Mouse (Mus musculus) gastrocnemius, postnatal 25 days (tissue): ENCODE data around the gene Tmem178. TPM values are rescaled to one million over a fixed set of nuclear protein-coding genes. Genes with fewer than 3 reads are reported as not detected.
A peak's percentile ranks its signal among the peaks of the same experiment; 100 is the strongest.
"Not testable (repeated sequence)": the region's sequence is repeated elsewhere in the genome, so short reads cannot be mapped to it uniquely, and the experiment has no call there.

ENCODE experiments used
- DNase-seq: peaks from one replicate; pipeline ENCODE4 v3.0.0; 2022
- total RNA-seq, 2 experiments: library from RNA; stranded (reverse); gene quantifications; 1 replicate in 1 of 2; 2 replicates in 1 of 2; pipeline ENCODE4 v1.2.3; 2021

Tmem178 gene
- total RNA-seq, 2 experiments from 2014 or later = 0.20 to 0.27 TPM

DNA sequence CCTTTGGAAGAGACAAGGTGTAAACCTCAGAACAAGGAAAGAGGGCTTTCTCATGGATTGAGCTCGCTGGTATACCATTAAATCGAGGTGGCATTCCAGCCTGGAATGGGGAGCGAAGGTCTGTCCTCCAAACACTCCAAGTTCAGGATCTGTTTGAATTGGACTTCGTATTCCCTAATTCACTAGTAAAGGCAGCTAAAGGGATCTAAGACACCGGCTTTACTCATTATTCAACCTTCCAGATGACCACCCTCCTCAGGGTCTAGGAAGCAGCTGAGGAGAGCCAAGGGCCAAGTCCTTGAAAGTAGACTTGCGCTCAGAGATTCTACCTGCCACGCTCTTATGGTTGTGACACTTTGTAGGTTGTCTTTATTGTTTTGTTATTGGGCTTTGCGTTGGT is 1.1 kb downstream of the Tmem178 start:
- not testable (repeated sequence) for DNase-seq

DNA sequence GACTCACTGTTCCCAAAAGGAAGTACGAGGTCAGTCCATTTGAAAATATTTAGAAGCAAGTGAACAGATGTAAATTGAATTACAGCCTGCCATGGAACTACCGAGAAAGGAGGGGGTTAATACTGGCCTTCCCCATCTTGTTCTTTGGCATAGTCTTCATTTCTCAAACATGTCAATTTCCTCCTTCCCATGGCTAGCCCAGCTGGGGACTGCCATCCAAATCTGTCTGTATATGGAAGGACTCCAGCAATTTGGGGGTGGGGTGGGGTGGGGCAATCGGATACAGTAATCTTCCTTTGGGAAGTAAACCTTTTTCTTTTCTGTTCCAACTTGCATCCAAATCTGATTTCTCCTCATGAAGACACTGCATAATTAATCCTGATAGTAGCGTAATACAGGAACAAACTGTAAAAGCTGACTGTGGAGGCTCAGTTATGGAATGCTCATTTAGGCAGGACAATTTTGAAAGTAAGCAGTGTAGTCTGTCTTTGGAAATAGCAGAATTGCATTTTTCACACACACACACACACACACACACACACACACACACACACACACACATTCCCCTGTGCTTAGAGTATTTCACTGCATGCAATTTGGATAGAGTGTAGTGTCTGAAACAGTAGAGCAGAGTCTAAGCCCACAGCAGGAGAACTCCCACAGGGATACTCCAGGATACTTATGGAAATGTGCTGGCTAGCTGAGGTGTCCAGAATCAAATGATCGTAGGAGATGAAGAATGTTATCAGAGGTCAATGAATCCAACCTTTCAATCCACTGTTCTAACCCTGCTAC is 1.9 kb downstream of the Tmem178 start:
- no peak for DNase-seq

DNA sequence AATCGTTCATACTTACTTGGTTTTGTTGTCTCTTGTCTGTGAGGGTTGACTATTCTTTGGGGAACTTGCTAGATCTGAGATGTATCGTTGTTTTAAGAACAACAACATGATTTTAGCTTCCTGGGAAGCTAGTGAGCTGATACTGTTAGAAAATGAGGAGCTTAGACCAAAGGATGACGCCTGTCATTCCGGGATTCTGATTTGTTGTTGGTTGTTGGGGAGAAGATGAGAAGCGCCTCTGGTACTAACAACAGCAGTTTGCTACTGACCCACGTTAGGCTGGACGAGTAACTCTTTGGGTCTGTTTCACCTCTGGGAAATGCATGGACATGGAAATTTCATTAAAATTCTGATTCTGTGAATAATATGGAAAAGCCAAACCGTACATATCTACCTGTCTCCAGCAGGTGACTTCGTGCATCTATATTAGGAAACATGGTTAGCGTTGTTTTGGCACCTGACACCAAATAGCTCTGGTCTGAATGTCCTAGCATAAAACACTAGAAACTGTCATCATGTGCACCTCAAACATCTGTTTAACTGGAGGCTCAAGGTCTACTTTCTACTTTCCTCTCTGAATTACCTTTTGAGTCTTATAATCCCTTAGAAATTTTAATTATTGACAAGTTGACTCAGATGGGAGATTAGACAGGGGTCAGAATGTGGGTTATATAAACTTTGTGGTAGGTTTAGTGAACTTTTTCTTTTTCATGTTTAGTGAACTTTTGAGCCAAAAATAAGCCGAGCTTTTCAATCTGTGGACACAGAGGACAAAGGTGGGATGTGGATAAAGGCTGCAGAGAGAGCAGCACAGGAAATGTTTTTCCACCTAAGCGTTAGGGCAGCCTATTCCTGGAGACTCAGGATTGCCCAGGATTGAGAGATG is 2.9 kb downstream of the Tmem178 start:
- no peak for DNase-seq

DNA sequence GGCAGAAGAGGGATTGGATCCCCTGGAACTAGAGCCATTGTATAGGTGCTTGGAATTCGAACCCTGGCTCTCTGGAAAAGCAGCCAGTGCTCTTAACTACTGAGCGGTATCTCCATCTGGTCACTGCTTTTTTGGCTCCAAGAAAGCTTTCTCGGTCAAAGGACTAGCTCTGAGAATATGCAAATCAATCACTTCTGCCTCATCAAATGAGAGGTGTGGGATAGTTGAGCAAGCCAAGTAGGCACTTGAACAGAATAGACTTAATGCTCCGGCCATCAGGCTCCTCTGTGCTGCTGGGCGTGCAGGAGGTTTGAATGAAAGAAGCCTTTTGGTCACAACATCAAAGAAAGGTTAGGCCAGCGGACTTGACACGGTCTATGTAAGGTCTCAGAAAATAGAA is 5.0 kb downstream of the Tmem178 start:
- no peak for DNase-seq

DNA sequence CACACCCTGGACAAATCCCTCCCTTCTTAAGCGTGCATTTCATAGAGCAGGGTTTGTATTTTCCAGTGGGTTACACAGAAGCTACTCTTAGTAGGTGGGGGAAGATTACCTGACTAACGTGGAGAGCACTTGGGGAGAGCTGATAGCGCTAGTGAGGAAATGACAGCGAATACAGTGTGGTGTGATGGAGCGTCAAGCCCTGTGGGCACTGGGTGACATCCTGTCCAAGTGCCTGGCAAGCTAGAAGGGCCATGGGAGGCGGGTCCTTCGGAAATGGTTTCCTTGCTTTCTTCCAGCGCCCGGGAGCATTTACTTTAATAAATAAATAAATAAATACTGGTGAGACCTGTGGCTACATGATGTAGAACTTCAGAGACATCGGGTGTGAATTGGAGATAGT is 5.5 kb downstream of the Tmem178 start:
- DNase-seq = no peak

DNA sequence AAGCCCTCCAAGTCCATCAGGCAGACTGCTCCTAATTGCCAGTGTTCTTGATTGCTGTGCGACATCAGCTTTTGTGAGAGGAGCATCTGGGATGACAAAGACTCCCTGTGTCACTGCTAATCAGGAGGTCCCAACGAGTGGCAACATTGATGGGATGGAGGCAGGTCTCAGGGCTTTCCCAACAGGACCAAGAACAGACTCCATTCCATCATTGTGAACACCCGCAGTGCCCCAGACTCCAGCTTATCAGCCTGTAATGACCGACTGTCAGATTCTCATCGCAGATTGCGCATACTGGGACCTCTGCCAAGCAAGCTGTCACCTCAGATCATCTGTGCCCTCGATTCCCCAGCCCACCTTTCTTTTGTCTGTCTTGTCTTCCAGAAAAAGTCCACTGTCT is 7.9 kb downstream of the Tmem178 start:
- DNase-seq = no peak

DNA sequence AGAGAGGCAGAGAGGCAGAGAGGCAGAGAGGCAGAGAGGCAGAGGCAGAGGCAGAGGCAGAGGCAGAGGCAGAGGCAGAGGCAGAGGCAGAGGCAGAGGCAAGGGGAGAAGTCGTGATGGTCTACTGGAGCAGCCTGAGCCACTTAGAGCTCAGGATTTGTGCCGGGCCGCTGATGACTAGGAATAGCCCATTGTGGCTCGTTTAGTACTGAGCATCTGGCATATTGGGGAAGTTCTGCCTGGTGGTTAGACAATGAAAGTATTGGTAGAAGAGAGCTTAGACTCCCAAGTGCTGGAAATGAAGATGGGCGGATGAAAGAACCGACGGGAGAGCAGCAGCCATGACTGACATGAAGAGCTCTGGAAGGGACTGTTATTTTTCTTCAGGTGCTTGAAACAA is 11.0 kb downstream of the Tmem178 start:
- no peak for DNase-seq

DNA sequence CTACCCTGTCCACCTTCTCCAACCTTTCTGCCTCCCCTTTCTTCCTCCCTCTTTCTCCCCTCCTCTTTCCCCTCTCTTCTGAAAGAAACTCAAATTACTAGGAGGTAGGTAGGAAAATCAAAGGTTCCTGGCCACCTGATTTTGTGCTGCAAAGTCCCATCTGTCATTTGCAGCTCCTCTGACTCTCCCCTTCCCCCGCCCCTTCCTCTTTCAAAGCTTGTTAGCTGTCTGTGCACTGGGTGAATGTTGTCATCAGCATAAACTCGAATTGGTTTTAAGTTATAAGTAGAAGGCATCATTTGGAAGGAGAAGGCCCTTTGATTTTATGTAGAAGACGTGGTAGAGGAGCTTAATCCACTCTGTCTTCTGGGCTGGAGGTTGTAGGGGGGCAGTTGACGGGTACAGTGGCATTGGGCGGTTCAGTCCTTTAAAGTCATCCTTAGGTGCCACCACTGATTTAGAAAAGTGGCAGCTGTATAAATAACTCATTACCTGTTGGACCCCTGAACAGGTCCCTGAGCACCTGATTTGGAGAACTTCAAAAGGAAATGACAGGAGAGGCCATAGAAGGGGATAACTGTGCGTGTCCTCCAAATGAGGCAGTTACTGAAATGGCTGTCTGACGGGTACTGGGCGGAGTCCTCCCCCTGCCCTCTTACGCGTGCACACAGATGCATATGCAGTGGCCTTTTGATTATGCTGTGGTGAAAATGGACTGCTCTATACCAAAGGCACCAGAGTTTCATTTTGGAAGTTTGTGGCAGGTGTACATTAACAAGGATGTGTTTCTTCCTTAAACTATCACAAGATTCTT is 11.8 kb downstream of the Tmem178 start:
- no peak for DNase-seq

DNA sequence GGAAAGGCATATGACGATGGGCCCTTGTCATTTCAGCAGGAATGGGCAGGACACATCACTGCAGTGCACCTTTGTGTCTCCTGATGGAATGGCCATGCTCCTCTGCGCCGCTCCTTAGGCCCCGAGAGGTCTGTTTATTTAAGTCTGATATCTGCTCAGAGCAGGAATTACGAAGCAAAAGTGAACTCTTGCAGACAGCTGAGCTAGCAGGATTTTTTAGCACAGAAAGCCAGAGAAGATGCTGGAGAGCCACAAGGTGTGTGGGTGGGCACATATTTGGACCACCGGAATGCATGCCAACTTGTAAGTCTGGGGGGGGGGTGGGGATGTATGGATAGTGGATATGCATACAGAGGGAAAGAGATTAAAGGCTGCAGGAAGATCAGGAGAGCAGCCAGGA is 13.9 kb downstream of the Tmem178 start:
- DNase-seq = no peak

DNA sequence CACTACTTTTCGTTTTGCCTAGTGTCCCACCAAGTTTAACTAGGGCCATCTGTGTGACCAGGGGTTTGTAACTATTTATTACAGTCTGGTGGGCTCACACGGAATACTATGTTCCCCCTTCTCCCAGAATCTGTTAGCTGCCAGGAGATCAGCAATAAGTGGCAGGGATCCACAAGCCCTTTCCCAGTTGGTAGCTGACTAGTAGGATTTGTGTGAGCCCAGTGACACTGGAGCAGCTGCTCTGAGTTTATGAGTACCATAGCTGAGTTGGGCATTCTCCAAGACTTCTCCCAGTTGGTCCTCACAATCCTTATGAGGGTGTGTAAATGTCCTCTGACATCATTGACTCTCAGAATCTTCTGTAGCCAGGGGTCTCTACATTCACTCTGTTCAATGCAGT is 15.4 kb downstream of the Tmem178 start:
- DNase-seq = no peak

DNA sequence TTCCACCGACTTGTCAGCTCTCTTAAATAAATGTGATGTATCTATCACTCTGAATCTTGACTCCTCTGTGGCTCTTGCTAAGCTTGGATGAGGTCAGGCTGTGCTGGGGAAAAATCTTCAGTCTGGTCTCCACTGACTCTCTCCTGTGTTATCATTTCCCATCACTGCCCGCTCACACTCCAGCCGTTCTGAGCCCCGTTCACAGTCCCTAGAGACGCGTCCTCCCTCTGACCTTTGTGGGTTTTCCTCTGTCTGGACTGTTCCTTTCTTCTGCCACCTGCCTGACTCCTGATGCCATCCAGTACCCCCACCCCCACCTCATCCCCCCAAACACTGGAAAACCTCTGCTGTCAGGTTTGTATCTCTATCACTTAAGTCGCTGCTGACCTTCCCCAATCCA is 23.0 kb downstream of the Tmem178 start:
- no peak for DNase-seq

DNA sequence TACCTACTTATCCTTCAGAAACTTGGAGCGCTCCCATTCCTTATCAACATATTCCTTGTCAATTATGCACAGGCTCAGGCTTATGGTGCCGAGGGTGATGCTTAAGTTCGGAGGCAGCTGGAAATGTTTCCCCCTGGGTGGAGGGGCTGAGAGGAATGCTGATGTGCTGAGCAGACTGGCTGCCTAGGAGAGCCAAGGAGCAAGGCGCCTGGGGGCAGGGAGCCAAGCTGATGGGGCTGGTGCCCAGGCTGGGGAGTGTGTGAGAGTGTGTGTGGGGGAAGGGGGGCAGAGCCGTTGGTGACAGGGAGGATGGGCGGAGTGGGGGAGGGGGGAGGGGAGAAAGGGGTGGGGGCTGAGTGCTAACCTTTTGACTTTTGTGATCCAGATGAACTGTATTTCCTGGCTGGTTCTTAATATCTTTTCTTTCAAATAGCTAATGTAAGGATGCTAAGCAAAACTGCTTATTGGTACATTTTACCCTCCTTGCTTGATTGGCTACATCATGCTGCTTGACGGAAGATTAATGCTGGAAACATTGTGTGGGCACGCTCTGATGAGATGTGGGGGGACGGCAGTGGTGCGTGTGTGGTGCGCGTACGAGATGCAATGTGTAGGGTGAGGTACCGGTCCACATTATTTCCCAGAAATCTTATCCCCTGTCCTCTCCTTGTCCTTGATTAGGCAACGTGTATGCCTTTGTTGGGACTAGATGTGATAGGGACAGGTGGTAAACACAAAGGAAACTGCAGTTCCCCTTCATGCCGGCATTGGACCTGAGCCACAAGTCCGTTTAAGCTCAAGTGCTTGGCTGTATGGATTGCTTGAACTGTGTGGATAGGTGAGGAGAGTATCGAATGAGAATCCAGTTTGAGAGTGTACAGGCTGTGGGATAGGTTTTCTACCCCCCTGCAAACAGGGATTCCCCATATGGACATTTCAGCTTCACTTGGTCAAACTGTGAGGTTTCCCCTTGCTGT is 25.5 kb downstream of the Tmem178 start:
- DNase-seq = peak; percentile 15

DNA sequence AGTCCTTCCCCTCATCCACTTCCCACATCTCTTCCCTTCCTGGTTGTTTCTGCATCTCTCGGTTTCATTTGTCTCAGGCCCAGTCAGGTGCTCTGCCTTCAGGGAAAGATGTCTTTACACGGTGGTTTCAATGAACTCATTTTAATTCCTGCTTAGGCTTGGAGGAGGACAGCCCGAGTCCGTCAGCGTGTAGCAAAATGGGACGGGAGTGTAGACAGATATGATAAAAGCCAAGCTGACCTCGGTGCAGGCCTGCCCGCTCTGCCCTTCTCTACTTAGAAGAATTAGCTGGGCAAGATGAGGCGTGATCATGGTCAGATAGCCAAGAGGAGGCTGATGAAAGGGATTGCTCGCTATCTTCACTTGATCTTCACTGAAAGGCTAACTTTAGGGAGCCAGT is 26.3 kb downstream of the Tmem178 start:
- DNase-seq = no peak

DNA sequence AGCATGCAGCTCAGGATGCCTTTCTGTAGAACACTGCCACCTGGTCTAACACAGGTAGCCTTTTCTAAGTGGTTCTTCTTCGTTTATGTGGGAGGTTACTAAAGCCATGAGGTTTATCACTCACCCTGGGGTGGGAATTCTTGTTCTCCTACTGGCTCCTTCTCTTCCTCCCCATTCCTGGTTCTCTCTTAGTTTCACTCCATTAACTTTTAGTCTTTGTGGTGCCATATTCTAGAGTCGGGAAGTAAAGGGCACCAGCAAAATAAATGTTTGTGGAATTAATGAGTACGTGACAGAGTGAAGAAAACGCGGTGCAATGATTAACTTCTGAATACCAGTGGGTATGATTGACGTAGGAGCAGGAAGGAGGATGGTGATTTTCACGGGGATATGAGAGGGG is 28.5 kb downstream of the Tmem178 start:
- no peak for DNase-seq

DNA sequence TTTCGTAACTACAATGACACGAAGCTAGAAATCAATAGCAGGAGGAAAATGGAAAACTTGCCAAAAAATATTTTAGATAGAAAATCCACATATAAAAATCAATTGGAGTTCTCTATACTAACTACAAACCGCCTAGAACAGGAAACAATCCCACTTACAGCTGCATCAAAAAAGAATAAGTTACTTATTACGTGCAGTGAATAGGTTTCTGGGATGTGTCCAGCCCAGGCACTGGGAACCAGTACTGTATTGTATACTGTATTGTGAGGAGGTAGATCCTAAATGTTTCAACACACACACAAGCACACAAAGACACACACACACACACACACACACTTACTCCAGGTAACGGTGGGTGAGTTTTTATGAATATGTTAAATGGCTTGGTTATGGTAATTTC is 32.8 kb downstream of the Tmem178 start:
- no peak for DNase-seq

DNA sequence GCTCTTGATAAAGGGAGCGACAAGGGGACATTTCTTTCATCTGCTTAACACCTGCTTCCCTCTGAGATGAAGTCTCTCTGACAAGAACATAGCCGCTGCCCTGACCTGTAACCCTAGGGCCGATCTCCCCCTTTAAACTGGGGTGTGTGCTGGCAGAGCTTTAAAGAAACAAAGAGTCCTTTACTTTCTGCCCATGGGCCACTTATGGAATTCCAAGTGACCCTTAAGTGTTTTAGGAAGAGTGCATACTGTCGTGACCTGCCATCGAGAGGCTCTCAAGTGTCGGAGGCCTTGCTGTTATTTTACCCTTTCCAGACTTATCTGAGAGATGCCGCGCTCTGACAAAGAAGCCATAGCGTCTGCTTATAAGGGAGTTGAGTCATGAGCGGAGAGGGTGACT is 35.7 kb downstream of the Tmem178 start:
- DNase-seq = no peak

DNA sequence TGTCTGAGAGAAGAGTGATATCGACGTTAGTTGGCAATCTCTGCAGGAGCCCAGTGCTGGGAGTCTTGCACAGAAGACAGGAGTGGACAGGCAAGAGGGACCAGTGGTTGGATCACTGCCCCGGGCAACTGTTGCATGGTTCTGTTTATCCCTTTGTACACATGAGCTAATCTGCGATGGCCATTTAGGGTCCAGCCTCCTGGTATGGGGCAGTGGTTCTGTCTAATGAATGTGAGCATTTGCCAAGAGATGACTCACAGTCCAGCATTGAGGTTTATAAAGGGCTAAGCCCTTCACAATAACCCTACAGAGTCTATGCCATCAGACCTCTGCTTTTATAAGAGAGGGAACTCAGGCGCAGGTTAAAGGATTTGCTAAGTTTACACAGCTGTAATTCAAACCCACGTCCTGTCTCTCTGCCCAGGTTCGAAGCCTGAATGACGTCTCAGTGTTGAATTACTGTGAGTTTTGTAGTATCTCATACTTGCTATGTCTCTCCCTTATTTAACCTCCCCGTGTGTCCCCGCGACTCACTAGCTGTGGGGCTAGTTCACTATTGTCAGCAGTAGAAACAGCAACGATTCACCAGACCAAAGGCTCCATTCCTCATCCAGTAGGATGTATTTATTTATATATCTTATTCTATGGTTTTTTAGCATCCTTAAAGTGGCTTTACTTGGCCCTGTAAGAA is 37.4 kb downstream of the Tmem178 start:
- DNase-seq = no peak

DNA sequence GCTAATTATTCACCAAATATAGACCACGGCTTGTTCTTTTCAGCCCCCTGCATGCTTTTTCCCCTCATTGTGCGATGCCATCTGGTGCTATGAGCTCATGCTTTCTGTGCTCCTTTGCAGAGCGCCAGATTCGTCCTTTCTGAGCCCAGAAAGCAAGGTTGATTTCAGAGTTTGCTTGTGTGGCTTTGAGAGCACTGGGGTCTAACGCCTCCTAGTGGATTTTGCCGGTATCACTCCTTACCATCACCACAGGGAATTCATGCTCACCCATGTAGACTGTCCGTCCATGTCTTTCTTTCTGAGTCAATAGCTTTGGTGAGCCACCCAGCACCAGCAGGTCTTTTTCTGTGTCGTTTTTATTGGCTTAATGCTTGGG is 38.0 kb downstream of the Tmem178 start:
- peak; percentile 29 for DNase-seq

DNA sequence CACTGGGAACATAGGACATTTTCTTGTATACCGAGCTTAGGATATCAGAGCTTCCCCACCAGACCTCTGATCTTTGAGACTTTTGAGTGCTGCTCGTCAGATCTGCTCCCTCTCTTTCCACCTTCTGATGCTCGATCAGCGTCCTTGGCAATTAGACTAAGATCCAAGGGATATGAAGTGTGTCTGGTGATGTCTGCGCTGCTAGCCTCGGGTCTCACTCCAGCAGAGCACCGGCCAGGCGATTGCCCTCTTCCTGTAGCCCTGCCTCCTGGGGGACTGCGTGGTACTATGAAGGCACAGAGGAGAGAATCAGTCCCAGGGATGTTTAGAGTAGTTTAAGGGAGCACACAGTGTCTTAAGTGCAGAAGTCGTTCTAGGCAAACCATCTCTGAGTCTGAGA is 38.5 kb downstream of the Tmem178 start:
- no peak for DNase-seq

DNA sequence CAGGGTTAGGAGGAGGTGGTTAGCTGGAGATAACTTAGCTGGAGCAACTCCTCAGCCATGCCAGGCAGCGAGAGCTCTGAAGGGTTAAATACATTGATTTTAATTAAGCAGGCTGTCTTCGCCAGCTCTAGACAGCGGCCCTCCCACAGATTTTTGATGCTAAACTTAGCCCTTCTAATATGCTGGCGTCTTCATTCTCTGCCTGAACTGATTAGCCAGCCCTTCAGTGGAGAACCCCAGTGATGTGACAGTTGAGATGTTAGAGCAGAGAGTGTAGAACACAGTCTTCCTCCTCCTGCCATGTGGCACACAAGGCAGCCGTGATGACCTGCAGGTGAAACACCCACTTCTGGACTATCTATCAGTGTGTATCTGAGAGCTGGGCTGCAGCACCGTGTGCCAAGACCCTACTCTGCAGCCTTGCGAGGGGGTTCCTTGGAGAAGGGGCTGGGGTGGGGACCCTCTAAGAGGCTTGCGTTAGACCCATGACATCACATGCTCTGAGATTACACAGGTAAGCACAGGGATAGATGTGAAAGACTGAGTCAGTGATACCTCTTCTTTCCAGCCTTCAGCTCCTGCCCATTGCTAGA is 47.2 kb downstream of the Tmem178 start:
- no peak for DNase-seq
